Mouse (Mus musculus) MEL (cell line): Measurements from ENCODE around the gene Cacna1i. TPM values are rescaled to one million over a fixed set of nuclear protein-coding genes. Genes with fewer than 3 reads are reported as not detected.
A peak's percentile ranks its signal among the peaks of the same experiment; 100 is the strongest.

Experiments used
- DNase-seq: peaks from one replicate; pipeline ENCODE4 v3.0.0; 2011; ENCODE audit warnings: low read depth, low spot score
- H3K27ac ChIP-seq: 2 replicates; pipeline ENCODE4 v1.5.1; 2012; ENCODE audit warnings: low read depth, mild to moderate bottlenecking, control low read depth, low read length, moderate library complexity; ENCODE audit not compliant: control insufficient read depth
- H3K27me3 ChIP-seq, 2 experiments: fragments of 150-350 bp in 1 of 2; sonication (generic) in 1 of 2; 2 replicates each; pipeline ENCODE4 v1.6.1; 2012; ENCODE audit warnings: low read length in 2 of 2, mild to moderate bottlenecking in 2 of 2, improper control_type of control experiment in 1 of 2, moderate library complexity in 1 of 2; ENCODE audit not compliant: insufficient read depth in 2 of 2, control insufficient read depth in 1 of 2
- H3K36me3 ChIP-seq, 2 experiments: 2 replicates each; pipeline ENCODE4 v1.6.1; 2012 to 2014; ENCODE audit warnings: low read length in 2 of 2, improper control_type of control experiment in 1 of 2, inconsistent platforms in 1 of 2, mild to moderate bottlenecking in 1 of 2; ENCODE audit not compliant: insufficient read depth in 2 of 2, control insufficient read depth in 1 of 2
- H3K4me1 ChIP-seq, 2 experiments: fragments of 150-350 bp in 1 of 2; sonication (generic) in 1 of 2; 2 replicates each; pipeline ENCODE4 v1.6.1; 2012; ENCODE audit warnings: low read length in 2 of 2, improper control_type of control experiment in 1 of 2, mild to moderate bottlenecking in 1 of 2; ENCODE audit not compliant: insufficient read depth in 2 of 2, control insufficient read depth in 1 of 2
- H3K4me3 ChIP-seq, 2 experiments: fragments of 150-350 bp in 1 of 2; sonication (generic) in 1 of 2; 2 replicates each; pipeline ENCODE4 v1.5.1; 2012; ENCODE audit warnings: low read depth in 2 of 2, low read length in 2 of 2, mild to moderate bottlenecking in 2 of 2, moderate library complexity in 2 of 2, control low read depth in 1 of 2, improper control_type of control experiment in 1 of 2; ENCODE audit not compliant: control insufficient read depth in 1 of 2, insufficient read depth in 1 of 2
- H3K79me2 ChIP-seq: 2 replicates; pipeline ENCODE4 v1.6.1; 2012; ENCODE audit warnings: mild to moderate bottlenecking, low read length, moderate library complexity; ENCODE audit not compliant: control insufficient read depth, poor library complexity, insufficient read depth
- H3K9ac ChIP-seq: 2 replicates; pipeline ENCODE4 v1.6.1; 2012; ENCODE audit warnings: low read depth, mild to moderate bottlenecking, control low read depth, low read length, moderate library complexity; ENCODE audit not compliant: control insufficient read depth, poor library complexity, severe bottlenecking
- H3K9me3 ChIP-seq: fragments of 150-350 bp; sonication (generic); replicated peaks from 2 replicates; pipeline ENCODE4 v1.6.1; 2012; ENCODE audit warnings: mild to moderate bottlenecking, low read length, improper control_type of control experiment, moderate library complexity; ENCODE audit not compliant: insufficient read depth
- BHLHE40 ChIP-seq: IDR thresholded peaks from 2 replicates; pipeline ENCODE4 v1.6.1; 2012; ENCODE audit warnings: low read depth, mild to moderate bottlenecking, inconsistent platforms, low read length, improper control_type of control experiment, borderline replicate concordance
- CHD1 ChIP-seq: IDR thresholded peaks from 2 replicates; pipeline ENCODE4 v1.6.1; 2012; ENCODE audit warnings: low read depth, mild to moderate bottlenecking, inconsistent platforms, low read length, improper control_type of control experiment
- CHD2 ChIP-seq: IDR thresholded peaks from 2 replicates; pipeline ENCODE4 v1.6.1; 2011; ENCODE audit warnings: low read length, improper control_type of control experiment
- CTCF ChIP-seq, 3 experiments: IDR thresholded peaks in 2 of 3; conservative IDR thresholded peaks in 1 of 3; 2 replicates each; pipeline ENCODE4 v1.5.1; 2011 to 2012; ENCODE audit warnings: low read length in 3 of 3, low read depth in 2 of 3, mild to moderate bottlenecking in 2 of 3, improper control_type of control experiment in 1 of 3, inconsistent platforms in 1 of 3, mixed read lengths in 1 of 3, moderate library complexity in 1 of 3; ENCODE audit not compliant: control insufficient read depth in 1 of 3, insufficient read depth in 1 of 3, poor library complexity in 1 of 3, severe bottlenecking in 1 of 3
- E2F4 ChIP-seq: IDR thresholded peaks from 2 replicates; pipeline ENCODE4 v1.6.1; 2011; ENCODE audit warnings: low read depth, low read length, improper control_type of control experiment, borderline replicate concordance
- EP300 ChIP-seq, 2 experiments: IDR thresholded peaks; 2 replicates each; pipeline ENCODE4 v1.6.1; 2011; ENCODE audit warnings: improper control_type of control experiment in 2 of 2, low read length in 2 of 2, low read depth in 1 of 2, mild to moderate bottlenecking in 1 of 2
- GABPA ChIP-seq: IDR thresholded peaks from 2 replicates; pipeline ENCODE4 v1.6.1; 2012; ENCODE audit warnings: low read depth, mild to moderate bottlenecking, inconsistent platforms, low read length, improper control_type of control experiment, moderate library complexity
- GATA1 ChIP-seq: IDR thresholded peaks from 2 replicates; pipeline ENCODE4 v1.6.1; 2011; ENCODE audit warnings: low read depth, low read length, improper control_type of control experiment
- JUND ChIP-seq: IDR thresholded peaks from 2 replicates; pipeline ENCODE4 v1.6.1; 2011; ENCODE audit warnings: low read depth, mild to moderate bottlenecking, improper control_type of control experiment, low read length
- MAFK ChIP-seq: IDR thresholded peaks from 2 replicates; pipeline ENCODE4 v1.6.1; 2011; ENCODE audit warnings: low read depth, mild to moderate bottlenecking, low read length, improper control_type of control experiment, borderline replicate concordance
- MAZ ChIP-seq: IDR thresholded peaks from 2 replicates; pipeline ENCODE4 v1.6.1; 2012; ENCODE audit warnings: low read depth, mild to moderate bottlenecking, inconsistent platforms, low read length, improper control_type of control experiment
- MYC ChIP-seq: IDR thresholded peaks from 2 replicates; pipeline ENCODE4 v1.6.1; 2011; ENCODE audit warnings: low read depth, mild to moderate bottlenecking, low read length, improper control_type of control experiment, moderate library complexity
- NRF1 ChIP-seq: IDR thresholded peaks from 2 replicates; pipeline ENCODE4 v1.6.1; 2014; ENCODE audit warnings: low read depth, mild to moderate bottlenecking, inconsistent platforms, low read length, improper control_type of control experiment, moderate library complexity; ENCODE audit not compliant: poor library complexity, insufficient read depth, severe bottlenecking
- POLR2AphosphoS2 ChIP-seq: IDR thresholded peaks from 2 replicates; pipeline ENCODE4 v1.6.1; 2011; ENCODE audit warnings: low read length, improper control_type of control experiment
- RAD21 ChIP-seq: IDR thresholded peaks from 2 replicates; pipeline ENCODE4 v1.6.1; 2011; ENCODE audit warnings: mild to moderate bottlenecking, low read depth, low read length, improper control_type of control experiment
- RCOR1 ChIP-seq: IDR thresholded peaks from 2 replicates; pipeline ENCODE4 v1.6.1; 2012; ENCODE audit warnings: low read depth, mild to moderate bottlenecking, inconsistent platforms, low read length, improper control_type of control experiment
- SMC3 ChIP-seq: IDR thresholded peaks from 2 replicates; pipeline ENCODE4 v1.6.1; 2011; ENCODE audit warnings: low read depth, low read length, improper control_type of control experiment
- TAL1 ChIP-seq: IDR thresholded peaks from 2 replicates; pipeline ENCODE4 v1.6.1; 2012; ENCODE audit warnings: mild to moderate bottlenecking, inconsistent platforms, low read length, moderate library complexity, mixed read lengths
- TCF12 ChIP-seq: IDR thresholded peaks from 2 replicates; pipeline ENCODE4 v1.6.1; 2014; ENCODE audit warnings: low read depth, mild to moderate bottlenecking, inconsistent platforms, low read length, improper control_type of control experiment, moderate library complexity
- UBTF ChIP-seq: IDR thresholded peaks from 2 replicates; pipeline ENCODE4 v1.6.1; 2012; ENCODE audit warnings: low read depth, mild to moderate bottlenecking, inconsistent platforms, low read length, improper control_type of control experiment, moderate library complexity, borderline replicate concordance; ENCODE audit not compliant: insufficient read depth
- USF1 ChIP-seq: IDR thresholded peaks from 2 replicates; pipeline ENCODE4 v1.6.1; 2014; ENCODE audit warnings: low read depth, mild to moderate bottlenecking, inconsistent platforms, low read length, improper control_type of control experiment, moderate library complexity
- USF2 ChIP-seq, 2 experiments: IDR thresholded peaks; 2 replicates each; pipeline ENCODE4 v1.6.1; 2011 to 2012; ENCODE audit warnings: improper control_type of control experiment in 2 of 2, low read length in 2 of 2, borderline replicate concordance in 1 of 2, inconsistent platforms in 1 of 2, low read depth in 1 of 2, mild to moderate bottlenecking in 1 of 2; ENCODE audit not compliant: insufficient read depth in 1 of 2
- ZC3H11A ChIP-seq: IDR thresholded peaks from 2 replicates; pipeline ENCODE4 v1.6.1; 2012; ENCODE audit warnings: low read depth, mild to moderate bottlenecking, inconsistent platforms, low read length, improper control_type of control experiment
- ZKSCAN1 ChIP-seq: IDR thresholded peaks from 2 replicates; pipeline ENCODE4 v1.6.1; 2012; ENCODE audit warnings: low read depth, mild to moderate bottlenecking, inconsistent platforms, low read length, improper control_type of control experiment, moderate library complexity
- polyA plus RNA-seq, 2 experiments: library from polyadenylated mRNA; stranded (reverse) in 1 of 2; unstranded in 1 of 2; fragments of >175 nt in 1 of 2; fragments of >200 nt in 1 of 2; gene quantifications; 2 replicates each; pipeline versions ENCODE4 v1.2.1 to v1.2.4; 2012; ENCODE audit warnings: low replicate concordance in 2 of 2, low read depth in 1 of 2; ENCODE audit not compliant: insufficient read length in 2 of 2, insufficient read depth in 1 of 2, missing spikeins in 1 of 2
- total RNA-seq: library from RNA; depleted of rRNA; stranded (reverse); fragments of 300-350 nt; gene quantifications from 2 replicates; pipeline ENCODE4 v1.2.3, GENCODE M21; 2012

Gene Cacna1i
- total and polyA plus RNA-seq, 3 experiments: not detected

DNA sequence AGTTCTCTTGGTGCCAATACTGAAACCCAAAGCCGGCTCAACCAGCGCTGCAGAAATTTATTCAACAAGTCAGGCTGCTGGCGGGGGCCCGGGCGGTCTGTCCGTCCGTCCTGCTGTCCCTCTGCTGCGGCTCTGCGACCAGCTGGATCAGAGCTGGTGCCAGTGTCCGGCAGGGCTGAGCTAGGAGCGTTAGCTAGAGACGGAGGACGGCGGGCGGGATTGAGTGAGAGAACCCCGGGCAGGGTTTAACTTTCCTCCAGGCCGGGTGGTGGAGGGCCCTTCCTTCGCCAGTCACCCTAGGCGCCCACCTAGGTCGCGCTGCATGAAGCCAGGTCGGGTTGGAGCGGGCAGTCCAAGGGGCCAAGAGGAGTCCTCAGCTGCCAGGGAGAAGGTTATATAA, 998 bp downstream of the Cacna1i start:
- Histone ChIP-seq H3K79me2 (no peaks in the 10 kb centered on the region), H3K9ac (no peak overlapping the region), H3K4me3 (no peak overlapping the region), H3K27ac (no peak overlapping the region), H3K27me3 (peaks cover 0 to 2% of the 10 kb centered on the region in 2 experiments; a peak in 1 of 4 replicates), H3K9me3 (no peaks in the 10 kb centered on the region), H3K36me3 (no peaks in the 10 kb centered on the region), H3K4me1 (no peaks in the 10 kb centered on the region)
- DNase-seq: no peak
- TF ChIP-seq RCOR1 (no peak), MAZ (no peak), CHD2 (no peak), CTCF (IDR thresholded peaks at IDR 0.05 in 2 of 3, conservative IDR thresholded peaks at IDR 0.05 in 1 of 3; ENCODE audit: control insufficient read depth in 1 of 3, insufficient read depth in 1 of 3, low read depth in 2 of 3, low read length in 3 of 3, poor library complexity in 1 of 3, severe bottlenecking in 1 of 3) (no peak), EP300 (IDR thresholded peaks at IDR 0.05; ENCODE audit: low read depth in 1 of 2, low read length in 2 of 2) (no peak), GABPA (no peak), USF1 (no peak), CHD1 (no peak)

DNA sequence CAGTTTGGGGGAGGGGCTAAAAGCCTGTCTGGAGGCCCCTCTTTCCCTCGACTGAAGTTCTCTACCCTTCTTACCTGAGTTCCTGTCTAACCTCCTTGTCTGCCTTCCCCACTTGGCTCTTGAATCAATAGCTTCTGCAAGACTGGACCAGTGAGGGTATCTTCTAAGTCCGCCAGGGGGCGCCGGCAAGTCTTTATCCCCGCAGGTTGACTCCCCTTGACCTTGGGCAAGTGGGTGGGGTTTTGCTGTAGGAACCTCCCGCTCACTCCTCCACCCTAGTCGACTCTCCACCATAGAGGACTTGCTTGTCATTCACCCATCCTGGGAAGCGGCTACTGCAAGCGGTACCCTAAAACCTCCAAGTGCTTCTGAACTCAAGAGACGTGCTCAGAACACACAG, 2.4 kb downstream of the Cacna1i start:
- H3K9ac ChIP-seq: no peak overlapping the region
- no peak overlapping the region for H3K27ac ChIP-seq
- H3K9me3 ChIP-seq: no peaks in the 10 kb centered on the region
- no peaks in the 10 kb centered on the region for H3K79me2 ChIP-seq
- TF ChIP-seq USF1 (no peak), SMC3 (peak; percentile 90), POLR2AphosphoS2 (no peak), UBTF (no peak), GABPA (no peak), CHD1 (no peak), MYC (no peak), NRF1 (no peak), RAD21 (peak; percentile 58), CTCF (IDR thresholded peaks at IDR 0.05 in 2 of 3, conservative IDR thresholded peaks at IDR 0.05 in 1 of 3; ENCODE audit: control insufficient read depth in 1 of 3, insufficient read depth in 1 of 3, low read depth in 2 of 3, low read length in 3 of 3, poor library complexity in 1 of 3, severe bottlenecking in 1 of 3) (peak; percentile 65 to 85 (median 84)), GATA1 (no peak)
- DNase-seq: peak; percentile 78
- H3K27me3 ChIP-seq: no peaks in the 10 kb centered on the region
- H3K4me3 ChIP-seq: no peak overlapping the region
- no peaks in the 10 kb centered on the region for H3K36me3 ChIP-seq
- no peaks in the 10 kb centered on the region for H3K4me1 ChIP-seq

DNA sequence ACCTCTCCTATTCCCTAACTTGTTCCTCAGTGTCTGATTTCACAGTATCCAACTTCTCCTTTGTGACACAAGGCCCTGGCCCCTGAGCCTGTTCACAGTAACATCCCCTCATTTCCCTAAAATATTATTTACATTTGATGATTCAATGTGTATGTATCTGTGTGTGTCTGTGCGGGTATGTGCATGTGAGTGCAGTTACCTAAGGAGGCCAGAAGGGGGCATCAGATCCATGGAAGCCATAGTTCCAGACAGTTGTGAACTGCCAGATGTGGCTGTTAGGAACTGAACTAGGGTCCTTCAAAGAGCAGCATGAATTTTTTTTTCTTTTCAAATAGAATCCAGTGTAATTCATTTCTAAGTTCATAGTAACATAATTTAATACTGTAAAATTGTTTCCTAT, 10.1 kb downstream of the Cacna1i start:
- no peaks in the 10 kb centered on the region for H3K9me3 ChIP-seq
- no peak overlapping the region for H3K9ac ChIP-seq
- no peaks in the 10 kb centered on the region for H3K4me1 ChIP-seq
- peak; percentile 18 for DNase-seq
- no peaks in the 10 kb centered on the region for H3K27me3 ChIP-seq
- H3K4me3 ChIP-seq: no peak overlapping the region
- H3K27ac ChIP-seq: no peak overlapping the region
- H3K36me3 ChIP-seq: no peaks in the 10 kb centered on the region
- H3K79me2 ChIP-seq: no peaks in the 10 kb centered on the region
- TF ChIP-seq E2F4: no peak
- TF ChIP-seq ZC3H11A: no peak
- TF ChIP-seq ZKSCAN1: no peak
- TF ChIP-seq MAFK: no peak
- no peak for TF ChIP-seq TCF12
- no peak for TF ChIP-seq USF2 (IDR thresholded peaks at IDR 0.05; ENCODE audit: borderline replicate concordance in 1 of 2, insufficient read depth in 1 of 2, low read depth in 1 of 2, low read length in 2 of 2)
- TF ChIP-seq GATA1: no peak
- TF ChIP-seq TAL1: no peak
- no peak for TF ChIP-seq JUND
- no peak for TF ChIP-seq BHLHE40
- no peak for TF ChIP-seq MAZ
- TF ChIP-seq SMC3: peak; percentile 27
- peak; percentile 27 for TF ChIP-seq RAD21
- no peak for TF ChIP-seq POLR2AphosphoS2
- TF ChIP-seq CTCF (IDR thresholded peaks at IDR 0.05 in 2 of 3, conservative IDR thresholded peaks at IDR 0.05 in 1 of 3; ENCODE audit: control insufficient read depth in 1 of 3, insufficient read depth in 1 of 3, low read depth in 2 of 3, low read length in 3 of 3, poor library complexity in 1 of 3, severe bottlenecking in 1 of 3): peak; percentile 40 to 48 (median 44)
